Mouse (Mus musculus) liver, embryonic 16.5 days (tissue): ENCODE measurements around the gene Olfr402. TPM values are rescaled to one million over a fixed set of nuclear protein-coding genes. Genes with fewer than 3 reads are reported as not detected.
"Not testable (repeated sequence)": the region's sequence is repeated elsewhere in the genome, so short reads cannot be mapped to it uniquely, and the experiment has no call there.

ENCODE experiments used
- ATAC-seq: fragments of 200-750 bp; cut with Nextera tagmentation; 2 replicates; pipeline ENCODE4 v1.8.0; 2017; ENCODE audit warnings: low read depth, mild to moderate bottlenecking, moderate number of reproducible peaks, moderate library complexity
- H3K27ac ChIP-seq: fragments of 300-500 bp; sonication (generic); 2 replicates; pipeline ENCODE4 v1.5.1; 2014; ENCODE audit warnings: mild to moderate bottlenecking, low read length
- H3K27me3 ChIP-seq: fragments of 300-500 bp; sonication (generic); 2 replicates; pipeline ENCODE4 v1.6.1; 2014; ENCODE audit warnings: low read depth, low read length, mixed read lengths; ENCODE audit not compliant: control insufficient read depth, insufficient read depth
- H3K36me3 ChIP-seq: fragments of 300-500 bp; sonication (generic); 2 replicates; pipeline ENCODE4 v1.6.1; 2014; ENCODE audit warnings: mild to moderate bottlenecking; ENCODE audit not compliant: control insufficient read depth, insufficient read depth
- H3K4me1 ChIP-seq: fragments of 300-500 bp; sonication (generic); 2 replicates; pipeline ENCODE4 v1.6.1; 2014; ENCODE audit warnings: low read depth, low read length, mixed read lengths; ENCODE audit not compliant: control insufficient read depth
- H3K4me2 ChIP-seq: fragments of 300-500 bp; sonication (generic); 2 replicates; pipeline ENCODE4 v1.6.1; 2014; ENCODE audit warnings: low read depth, low read length, mixed read lengths
- H3K4me3 ChIP-seq: fragments of 300-500 bp; sonication (generic); 2 replicates; pipeline ENCODE4 v1.5.1; 2014; ENCODE audit warnings: low read depth, mild to moderate bottlenecking, low read length
- H3K9ac ChIP-seq: fragments of 300-500 bp; sonication (generic); 2 replicates; pipeline ENCODE4 v1.6.1; 2014; ENCODE audit warnings: low read depth, low read length
- H3K9me3 ChIP-seq: fragments of 300-500 bp; sonication (generic); replicated peaks from 2 replicates; pipeline ENCODE4 v1.6.1; 2016; ENCODE audit warnings: low read length; ENCODE audit not compliant: control insufficient read depth
- WGBS: fragments of 180-500 bp; shearing (Covaris S2); extraction: QIAGEN DNeasy Blood & Tissue Kit; methylation state at CpG from one replicate; pipeline ENCODE4 v1.1.7; 2014; ENCODE audit not compliant: insufficient replicate concordance; 5-methylcytosine and 5-hydroxymethylcytosine counted together
- polyA plus RNA-seq: library from polyadenylated mRNA; unstranded; fragments of >200 nt; fragmentation: Nextera tagmentation; extraction: Ambion mirVana; gene quantifications from 2 replicates; pipeline ENCODE4 v1.2.1, GENCODE M21; 2015

Gene Olfr402
- polyA plus RNA-seq = not detected in 2 replicates

- Histone ChIP-seq H3K27me3 (no peaks in the 10 kb centered on the region), H3K4me2 (no peak within 1 kb of the TSS)
- WGBS = 38% methylated on average over 3 of the region's 3 CpGs
Measured at GRCm38 (mm10) chr11:74153229-74153628, at the start of gene Olfr402. Olfr402 (plus strand) TSS chr11:74153529.

DNA sequence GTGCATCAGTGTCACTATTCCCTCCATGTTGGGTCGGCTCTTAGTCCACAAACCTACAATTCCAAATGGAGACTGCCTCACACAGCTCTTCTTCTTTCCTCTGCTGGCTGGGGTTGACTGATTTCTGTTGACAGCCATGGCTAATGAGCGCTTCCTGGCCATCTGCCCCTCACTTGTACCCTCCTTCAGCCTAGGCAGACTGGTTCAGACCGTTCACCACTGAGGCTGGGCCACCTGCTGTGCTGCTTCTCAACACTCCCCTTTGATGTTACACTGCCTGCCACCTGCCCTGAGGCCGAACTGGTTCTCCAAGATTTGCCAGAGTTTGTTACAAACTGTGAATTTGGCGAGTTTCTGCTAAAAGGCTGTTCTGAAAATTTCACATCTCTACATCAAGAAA lies 48.3 kb upstream of the Olfr402 start:
- 12% methylated on average over 5 of the region's 5 CpGs for WGBS
- Histone ChIP-seq H3K4me3 (no peak overlapping the region), H3K27me3 (no peaks in the 10 kb centered on the region), H3K9me3 (no peaks in the 10 kb centered on the region; the same call in 1 of the 2 replicates), H3K4me2 (no peak overlapping the region), H3K36me3 (no peaks in the 10 kb centered on the region), H3K4me1 (no peaks in the 10 kb centered on the region), H3K27ac (no peak overlapping the region), H3K9ac (no peak overlapping the region)
- ATAC-seq = no peak

More at GRCm38 (mm10) chr11:74153229-74153628, at the start of gene Olfr402:
- ATAC-seq = no peak
- no peak within 1 kb of the TSS for H3K27ac ChIP-seq
- no peak within 1 kb of the TSS for H3K9ac ChIP-seq
- no peak within 1 kb of the TSS for H3K4me3 ChIP-seq
- no peaks in the 10 kb centered on the region for H3K9me3 ChIP-seq
- H3K36me3 ChIP-seq = no peaks in the 10 kb centered on the region
- no peaks in the 10 kb centered on the region for H3K4me1 ChIP-seq

DNA sequence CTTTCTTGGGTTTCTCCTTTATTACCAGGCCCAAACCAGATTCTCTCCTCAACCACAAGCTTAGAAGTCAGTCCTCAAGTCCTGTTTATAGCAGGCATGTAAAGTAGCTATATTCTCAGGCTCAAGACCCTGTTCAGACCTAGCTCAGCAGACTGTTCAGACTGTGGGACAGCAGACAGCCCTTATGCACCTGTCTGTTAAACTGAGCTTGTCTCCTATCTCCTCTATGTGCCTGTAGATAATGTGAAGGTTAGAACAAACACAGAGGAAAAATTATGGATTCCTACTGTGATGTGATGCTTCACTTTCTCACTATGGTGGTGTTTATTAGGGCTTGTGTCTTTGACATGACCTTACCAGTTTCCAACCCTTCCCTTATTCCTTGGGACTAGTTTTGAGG lies 39.9 kb upstream of the Olfr402 start, which contains the start of gene Olfr401:
Gene Olfr401, plus strand, starts transcription at position 301 of the 400 bp plus-strand sequence.
- Histone ChIP-seq H3K4me2 (no peak within 1 kb of the TSS), H3K4me1 (no peaks in the 10 kb centered on the region), H3K9ac (no peak within 1 kb of the TSS), H3K4me3 (no peak within 1 kb of the TSS), H3K36me3 (no peaks in the 10 kb centered on the region), H3K27ac (no peak within 1 kb of the TSS), H3K27me3 (no peaks in the 10 kb centered on the region), H3K9me3 (no peaks in the 10 kb centered on the region)
- no peak for ATAC-seq

DNA sequence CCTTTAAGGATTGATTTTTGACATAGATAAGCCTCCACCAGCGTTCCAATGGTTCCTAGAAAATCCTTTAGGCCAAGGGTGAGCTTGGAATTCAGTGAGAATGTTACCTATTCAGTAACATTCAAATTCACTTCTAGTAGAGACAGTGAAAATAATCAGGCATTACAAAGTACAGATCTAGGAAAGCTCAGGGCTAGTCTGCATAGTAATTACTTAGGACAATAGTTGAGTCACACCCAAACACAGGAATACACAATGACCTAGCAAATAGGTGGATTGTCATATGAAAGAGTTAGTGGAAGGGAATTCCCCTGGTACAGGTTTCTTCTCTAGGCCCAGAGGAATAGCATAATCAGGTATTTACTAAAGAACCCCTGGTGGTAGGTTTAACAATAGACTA lies 13.3 kb upstream of the Olfr402 start:
- not testable (repeated sequence) for H3K4me1 ChIP-seq, H3K9me3 ChIP-seq, H3K27ac ChIP-seq, H3K9ac ChIP-seq, H3K27me3 ChIP-seq, ATAC-seq, H3K36me3 ChIP-seq, H3K4me3 ChIP-seq, H3K4me2 ChIP-seq
- WGBS = 20% methylated on average over 1 of the region's 1 CpGs

DNA sequence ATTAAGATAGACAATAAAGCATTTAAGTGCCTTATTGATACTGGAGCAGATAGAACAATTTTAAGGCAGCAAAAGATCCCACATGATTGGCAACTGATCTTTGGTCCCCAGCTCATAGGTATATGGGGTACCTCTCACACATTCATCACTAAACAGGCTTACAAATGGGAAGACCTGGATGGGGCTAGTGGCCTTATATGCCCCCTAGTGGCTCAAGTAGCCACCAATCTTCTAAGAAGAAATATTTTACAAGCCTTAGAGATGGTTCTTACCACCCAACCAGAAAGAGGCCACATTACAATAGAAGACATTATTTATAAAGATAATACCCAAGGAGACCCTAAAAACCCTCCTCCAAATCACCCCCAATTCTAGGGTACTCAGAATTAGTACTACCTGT lies 7.5 kb upstream of the Olfr402 start:
- Histone ChIP-seq H3K27me3 (no peaks in the 10 kb centered on the region), H3K36me3 (no peaks in the 10 kb centered on the region), H3K9ac (no peak overlapping the region), H3K4me1 (no peaks in the 10 kb centered on the region), H3K9me3 (no peaks in the 10 kb centered on the region), H3K27ac (no peak overlapping the region), H3K4me2 (no peak overlapping the region), H3K4me3 (no peak overlapping the region)
- no peak for ATAC-seq

DNA sequence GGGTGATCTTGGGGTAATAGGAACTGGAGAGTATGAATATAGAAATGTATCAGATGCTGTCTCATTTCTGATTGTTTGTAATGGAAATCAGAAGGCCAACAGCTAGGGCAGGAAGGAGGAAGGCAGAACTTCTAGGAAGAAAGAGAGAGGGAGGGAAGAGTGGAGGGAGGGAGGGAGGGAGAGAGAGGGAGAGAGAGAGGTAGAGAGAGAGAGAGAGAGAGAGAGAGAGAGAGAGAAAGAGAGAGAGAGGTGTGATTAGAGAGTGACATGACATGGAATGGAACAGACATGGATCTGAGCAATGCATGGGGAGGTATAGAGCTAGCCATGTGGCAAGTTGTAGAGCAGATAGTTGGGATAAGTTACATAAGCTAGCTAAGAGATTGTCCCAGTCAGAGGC lies 15.4 kb downstream of the Olfr402 start:
- no peak for ATAC-seq
- Histone ChIP-seq H3K4me3 (no peak overlapping the region), H3K4me1 (no peaks in the 10 kb centered on the region), H3K4me2 (no peak overlapping the region), H3K9me3 (no peaks in the 10 kb centered on the region), H3K36me3 (no peaks in the 10 kb centered on the region), H3K27me3 (no peaks in the 10 kb centered on the region), H3K27ac (no peak overlapping the region), H3K9ac (no peak overlapping the region)

DNA sequence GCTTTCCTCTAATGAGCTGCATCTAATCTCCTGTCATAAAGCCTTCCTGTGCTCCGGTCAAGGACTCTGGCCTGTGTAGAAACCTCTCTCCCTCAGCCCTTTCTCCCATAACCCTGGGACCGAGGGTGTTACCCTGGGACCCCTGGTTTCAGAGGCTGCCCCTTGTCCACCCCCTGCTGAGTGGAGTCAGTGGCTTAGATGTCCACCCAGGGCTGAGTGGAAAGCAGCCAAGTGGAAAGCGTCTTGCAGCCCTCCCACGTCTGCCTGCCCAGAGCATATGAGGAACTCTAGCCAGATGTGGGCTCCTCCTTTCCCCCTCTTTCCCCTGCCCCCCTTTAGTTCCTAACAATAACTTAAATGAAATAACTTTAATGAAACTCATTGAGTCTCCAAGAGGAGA lies 29.8 kb downstream of the Olfr402 start:
- H3K9me3 ChIP-seq = no peaks in the 10 kb centered on the region
- H3K36me3 ChIP-seq = no peaks in the 10 kb centered on the region
- no peaks in the 10 kb centered on the region for H3K27me3 ChIP-seq
- no peaks in the 10 kb centered on the region for H3K4me1 ChIP-seq
- no peak overlapping the region for H3K9ac ChIP-seq
- no peak overlapping the region for H3K4me2 ChIP-seq
- 60% methylated on average over 4 of the region's 4 CpGs for whole genome bisulfite sequencing
- H3K4me3 ChIP-seq = no peak overlapping the region
- no peak overlapping the region for H3K27ac ChIP-seq
- no peak for ATAC-seq

GRCm38 (mm10) chr11:74183745-74184144 lies 30.4 kb downstream of the Olfr402 start:
- H3K36me3 ChIP-seq = no peaks in the 10 kb centered on the region
- no peak overlapping the region for H3K4me3 ChIP-seq
- WGBS = 61% methylated on average over 4 of the region's 4 CpGs
- no peaks in the 10 kb centered on the region for H3K27me3 ChIP-seq
- H3K9ac ChIP-seq = no peak overlapping the region
- no peaks in the 10 kb centered on the region for H3K4me1 ChIP-seq
- no peak overlapping the region for H3K27ac ChIP-seq
- ATAC-seq = no peak
- no peaks in the 10 kb centered on the region for H3K9me3 ChIP-seq
- H3K4me2 ChIP-seq = no peak overlapping the region

DNA sequence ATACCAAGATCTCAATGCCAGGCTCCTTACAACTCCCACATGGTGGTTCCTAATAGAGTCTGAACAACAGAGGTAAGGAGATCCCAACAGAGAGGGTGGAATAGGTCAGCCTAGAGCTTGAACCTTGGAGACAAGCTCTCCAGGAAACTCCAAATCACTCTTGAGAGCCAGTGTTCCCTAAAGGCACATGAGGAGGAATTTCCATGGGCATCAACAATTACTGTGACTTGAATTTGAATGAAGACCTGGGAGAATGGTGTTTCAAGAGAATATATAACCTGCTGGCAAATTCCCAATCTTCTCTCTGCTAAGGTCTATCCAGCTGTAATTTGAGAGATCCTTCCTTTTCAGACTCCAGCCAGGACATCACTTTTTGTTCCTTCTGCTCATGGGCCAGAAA lies 32.6 kb downstream of the Olfr402 start, which contains the start of gene Olfr403:
Gene Olfr403, plus strand, starts transcription at position 301 of the 400 bp plus-strand sequence.
- H3K4me2 ChIP-seq = no peak within 1 kb of the TSS
- no peaks in the 10 kb centered on the region for H3K4me1 ChIP-seq
- H3K27me3 ChIP-seq = no peaks in the 10 kb centered on the region
- no peak within 1 kb of the TSS for H3K27ac ChIP-seq
- H3K4me3 ChIP-seq = no peak within 1 kb of the TSS
- no peaks in the 10 kb centered on the region for H3K9me3 ChIP-seq
- H3K36me3 ChIP-seq = no peaks in the 10 kb centered on the region
- ATAC-seq = no peak
- H3K9ac ChIP-seq = no peak within 1 kb of the TSS
